Mouse (Mus musculus) heart, adult 11 months (tissue): ENCODE results near the gene Axin1.

Source experiments
- DNase-seq: peaks from one replicate; pipeline ENCODE4 v3.0.0; 2022

The Axin1 gene

GRCm38 (mm10) chr17:26243471-26244100 is 105.1 kb downstream of the Axin1 start:
- DNase-seq: no peak

GRCm38 (mm10) chr17:26244101-26244841 is 105.8 kb downstream of the Axin1 start, which contains the start of gene Fam234a:
Gene Fam234a (minus strand): TSS chr17:26244242.
- DNase-seq: peak; percentile 100
